Mouse (Mus musculus) heart, postnatal 0 days (tissue): ENCODE measurements around the gene Dnmbp.

Experiments
- CTCF ChIP-seq: IDR thresholded peaks from 2 replicates; pipeline ENCODE4 v1.5.1; 2016; ENCODE audit warnings: antibody characterized with exemption, control low read depth, low read depth
- EP300 ChIP-seq: IDR thresholded peaks from 2 replicates; pipeline ENCODE4 v1.6.1; 2016; ENCODE audit warnings: antibody characterized with exemption, low read depth

DNA sequence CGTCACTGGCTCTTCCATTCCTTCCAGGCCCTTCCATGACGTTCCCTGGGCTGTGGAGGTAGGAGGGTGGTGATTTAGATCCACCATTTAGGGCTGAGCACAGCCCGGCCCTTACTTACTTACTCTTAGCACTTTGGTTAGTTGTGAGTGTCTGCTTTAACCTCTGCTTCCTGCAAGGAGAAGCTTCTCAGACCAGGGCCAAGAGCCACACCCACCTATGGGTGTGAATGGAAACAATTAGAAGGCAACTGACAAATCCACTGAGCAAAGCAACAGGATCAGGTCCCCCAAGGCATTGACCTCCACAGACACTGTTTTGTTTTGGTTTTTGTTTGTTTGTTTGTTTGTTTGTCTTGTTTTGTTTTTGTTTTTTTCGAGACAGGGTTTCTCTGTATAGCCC lies 130.7 kb downstream of the Dnmbp start:
- TF ChIP-seq CTCF: no peak
- no peak for TF ChIP-seq EP300
